Mouse (Mus musculus) lung, adult 10 weeks (tissue): ENCODE results near the gene Polr2c. TPM values are rescaled to one million over a fixed set of nuclear protein-coding genes. Genes with fewer than 3 reads are reported as not detected.

Experiments
- polyA plus RNA-seq: library from polyadenylated mRNA; stranded (reverse); fragments of 350-450 nt; fragmentation: Illumina TruSeq; extraction: RNeasy Lipid Tissue Mini Kit (QIAGEN cat#74804); gene quantifications from one replicate; pipeline ENCODE4 v1.2.3, GENCODE M21; 2014; ENCODE audit warnings: low read depth, low replicate concordance; ENCODE audit not compliant: insufficient read depth

The Polr2c gene
- 60.7 TPM for polyA plus RNA-seq

DNA sequence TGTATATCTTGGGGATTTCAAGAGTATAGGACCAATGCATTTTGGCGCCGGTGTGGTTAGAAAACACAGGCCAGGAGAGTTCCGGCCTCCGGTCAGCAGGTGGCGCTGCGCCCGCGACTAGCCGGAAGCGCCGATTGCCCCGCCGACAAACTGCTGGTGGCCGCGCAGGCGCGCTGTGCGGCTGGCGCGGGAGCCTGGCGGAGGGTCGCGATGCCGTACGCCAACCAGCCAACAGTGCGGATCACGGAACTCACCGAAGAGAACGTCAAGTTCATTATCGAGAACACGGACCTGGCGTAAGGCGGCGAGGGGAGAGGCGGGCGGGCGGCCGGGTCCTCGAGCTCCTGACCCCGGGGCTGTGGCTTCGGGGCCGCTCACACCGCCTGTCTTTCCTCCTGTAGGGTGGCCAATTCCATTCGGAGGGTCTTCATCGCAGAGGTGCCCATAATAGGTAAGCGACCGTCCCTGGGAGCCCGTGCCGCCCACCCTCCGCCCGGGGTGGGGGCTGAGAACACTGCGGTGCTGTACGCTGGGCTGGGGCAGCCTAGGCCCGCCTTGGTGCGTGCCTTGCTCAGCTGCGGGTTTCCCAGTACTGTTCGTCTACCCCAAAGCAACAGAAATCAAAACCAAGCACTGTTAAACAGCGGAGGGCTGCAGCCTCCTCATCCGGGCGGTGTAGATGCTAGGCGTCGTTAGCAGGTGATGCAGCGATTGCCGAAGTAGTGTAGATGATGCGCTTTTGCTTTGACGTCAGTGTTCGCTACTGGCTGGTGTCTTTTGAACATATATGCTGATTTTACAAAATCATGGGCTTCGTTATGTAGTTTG is at the start of gene Polr2c:
Gene Polr2c (plus strand): TSS at position 105 of the 828 bp plus-strand sequence.

DNA sequence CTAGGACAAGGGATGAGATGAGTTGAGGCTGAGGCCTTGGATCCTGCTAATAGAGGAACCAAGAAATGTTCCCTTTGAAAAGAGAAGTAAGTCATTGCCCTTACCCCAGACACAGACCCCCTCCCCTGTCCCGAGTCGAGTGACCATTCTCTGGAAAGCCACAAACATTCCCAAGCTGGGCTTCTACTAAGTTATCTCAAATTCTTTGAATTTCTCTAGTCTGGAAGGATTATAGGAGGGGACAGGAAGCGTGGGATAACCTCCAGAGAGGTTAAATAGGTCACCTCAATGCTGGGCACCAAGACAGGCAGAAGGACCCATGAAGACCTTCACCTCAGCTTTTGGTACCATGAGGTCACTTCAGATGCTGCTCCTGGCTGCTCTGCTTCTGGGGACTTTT is 47.1 kb upstream of the Polr2c start, which contains the start of gene Ccl17:
Gene Ccl17 (plus strand): TSS at position 301 of the 400 bp plus-strand sequence.

DNA sequence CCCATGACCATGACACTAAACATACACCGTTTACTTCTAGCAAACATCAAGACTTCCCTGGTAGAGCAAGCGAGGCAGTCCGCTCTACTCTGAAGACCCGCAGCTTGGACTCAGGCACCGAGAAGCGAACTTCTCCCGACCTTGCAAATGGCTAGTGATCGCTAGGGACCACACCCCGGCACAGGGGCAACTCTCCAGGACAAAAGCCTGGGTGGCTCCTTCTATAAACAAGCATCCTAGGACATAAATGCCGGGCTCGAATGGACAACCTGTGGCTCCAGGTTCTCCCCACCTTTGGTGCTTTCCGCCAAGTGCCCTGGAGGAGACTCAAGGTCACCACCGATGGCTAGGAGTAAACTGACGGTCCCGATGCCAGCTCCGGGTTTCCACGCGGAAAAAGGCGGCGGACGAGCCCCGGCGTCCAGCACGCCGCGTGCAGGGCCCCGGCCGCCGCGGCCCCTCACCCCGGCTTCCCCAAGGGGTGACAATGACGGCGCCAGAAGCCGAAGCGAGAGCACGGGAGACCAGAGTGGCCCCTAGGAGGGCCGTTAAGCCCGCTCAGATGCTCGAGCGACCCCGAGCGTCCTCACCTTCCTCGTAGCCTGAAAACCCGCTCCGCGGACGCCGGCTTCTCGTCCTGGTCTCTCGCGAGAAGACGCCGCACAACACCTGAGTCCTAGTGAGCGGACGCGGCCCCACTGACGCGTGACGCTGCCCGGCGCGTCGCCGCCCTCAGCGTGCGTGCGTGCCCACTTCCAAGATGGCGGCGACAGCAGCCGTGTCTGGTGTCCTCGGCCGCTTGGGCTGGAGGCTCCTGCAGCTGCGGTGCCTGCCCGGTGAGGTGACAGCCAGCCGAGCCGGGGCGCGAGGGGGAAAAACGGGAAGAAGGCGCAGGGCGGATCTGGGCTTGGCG is 19.3 kb upstream of the Polr2c start, which contains the start of the genes Coq9 and Ciapin1:
Gene Coq9 (plus strand): TSS at position 660 of the 913 bp plus-strand sequence.
Gene Ciapin1 (minus strand): TSS at position 697 of the 913 bp plus-strand sequence.

DNA sequence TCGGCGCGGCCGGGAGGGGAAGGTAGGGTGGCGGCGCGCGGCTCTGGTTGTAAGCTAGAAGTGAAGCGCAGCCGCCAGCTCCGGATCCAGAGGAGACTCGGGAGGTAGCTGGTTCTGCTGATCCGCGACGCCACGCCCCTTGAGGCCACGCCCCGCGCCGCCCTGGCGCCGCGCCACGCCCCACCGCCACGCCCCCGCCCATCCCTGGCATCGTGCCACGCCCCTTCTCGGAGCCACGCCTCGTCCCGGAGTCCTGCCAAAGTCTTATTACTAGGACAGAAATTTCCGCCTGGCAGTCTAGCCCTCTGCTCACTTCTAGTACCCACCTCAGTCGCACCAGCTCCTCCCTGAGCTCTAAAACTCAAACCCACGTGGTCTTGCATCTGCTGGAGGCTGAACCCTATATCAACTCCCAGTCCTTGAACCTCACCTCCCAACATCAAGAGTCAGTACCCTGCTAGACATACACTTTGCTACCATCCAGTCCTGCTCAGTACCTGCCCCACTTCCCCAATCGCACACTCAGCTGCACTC is 19.0 kb downstream of the Polr2c start, which contains the start of gene Dok4:
Gene Dok4 (minus strand): TSS at position 134 of the 534 bp plus-strand sequence.

DNA sequence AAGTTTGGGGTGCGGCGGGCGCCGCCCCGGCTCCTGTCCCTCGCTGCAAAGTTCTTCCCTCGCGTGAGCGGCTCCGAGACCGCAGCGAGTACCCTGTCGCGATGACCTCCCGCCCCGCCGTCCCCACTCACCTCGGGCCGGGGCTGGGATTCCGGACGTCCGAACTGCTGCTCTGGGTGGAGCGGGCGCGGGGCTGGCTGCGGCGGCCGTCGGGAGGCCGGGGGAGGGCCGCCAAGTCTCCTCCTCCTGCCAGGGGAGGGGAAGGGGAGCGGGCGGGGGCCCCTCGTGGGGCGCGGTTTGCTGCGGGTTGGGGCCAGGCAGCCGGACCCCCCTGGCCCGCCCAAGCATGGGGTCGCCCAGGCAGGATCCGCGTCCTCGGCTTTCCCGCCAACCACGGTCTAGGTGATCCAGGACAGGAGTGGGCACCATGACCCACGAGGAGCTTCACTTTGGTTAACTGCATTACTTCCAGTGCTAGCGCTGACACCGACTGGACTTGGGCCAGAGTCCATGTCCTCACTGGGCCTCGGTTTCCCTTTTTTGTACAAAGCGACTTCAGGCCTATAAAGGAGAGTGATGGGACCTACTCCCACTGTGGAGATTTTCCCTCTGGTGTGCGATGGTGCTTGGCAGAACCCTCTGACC is 60.7 kb downstream of the Polr2c start, which contains the start of gene Ccdc102a:
Gene Ccdc102a (minus strand): TSS at position 248 of the 645 bp plus-strand sequence.

Other genes starting within 250 kb of the Polr2c start
- 94.7 TPM for gene Arl2bp, start 190.8 kb upstream of the Polr2c start, polyA plus RNA-seq
- gene Pllp, start 161.2 kb upstream of the Polr2c start, polyA plus RNA-seq: 60.3 TPM
- gene Ccl22, start 111.9 kb upstream of the Polr2c start, polyA plus RNA-seq: 5.5 TPM
- 18.1 TPM for gene Cx3cl1, start 85.4 kb upstream of the Polr2c start, polyA plus RNA-seq
- gene Ccl17, start 47.0 kb upstream of the Polr2c start, polyA plus RNA-seq: 29.6 TPM
- gene Coq9, start 19.1 kb upstream of the Polr2c start, polyA plus RNA-seq: 32.7 TPM
- 22.1 TPM for gene Ciapin1, start 19.1 kb upstream of the Polr2c start, polyA plus RNA-seq
- gene Dok4, start 18.9 kb downstream of the Polr2c start, polyA plus RNA-seq: 21.7 TPM
- 8.3 TPM for gene Ccdc102a, start 60.6 kb downstream of the Polr2c start, polyA plus RNA-seq
- 1.3 TPM for gene Adgrg5, start 66.2 kb downstream of the Polr2c start, polyA plus RNA-seq
- gene Adgrg1, start 117.3 kb downstream of the Polr2c start, polyA plus RNA-seq: 29.7 TPM
- gene Adgrg3, start 160.2 kb downstream of the Polr2c start, polyA plus RNA-seq: 2.0 TPM
- gene Drc7, start 197.7 kb downstream of the Polr2c start, polyA plus RNA-seq: 8.8 TPM
- 5.5 TPM for gene Katnb1, start 223.7 kb downstream of the Polr2c start, polyA plus RNA-seq